Mouse (Mus musculus) testis, postnatal 14 days (tissue): ENCODE measurements at regions not wholly inside any gene's neighbourhood (a gene's known extent, or its start where the extent isn't known, plus 50 kb on each side); places are given as distances from the start of the nearest gene placed in this dataset.
A peak's percentile ranks its signal among the peaks of the same experiment; 100 is the strongest.

ENCODE experiments used
- DNase-seq: peaks from one replicate; pipeline ENCODE4 v3.0.0; 2021; ENCODE audit warnings: low spot score

DNA sequence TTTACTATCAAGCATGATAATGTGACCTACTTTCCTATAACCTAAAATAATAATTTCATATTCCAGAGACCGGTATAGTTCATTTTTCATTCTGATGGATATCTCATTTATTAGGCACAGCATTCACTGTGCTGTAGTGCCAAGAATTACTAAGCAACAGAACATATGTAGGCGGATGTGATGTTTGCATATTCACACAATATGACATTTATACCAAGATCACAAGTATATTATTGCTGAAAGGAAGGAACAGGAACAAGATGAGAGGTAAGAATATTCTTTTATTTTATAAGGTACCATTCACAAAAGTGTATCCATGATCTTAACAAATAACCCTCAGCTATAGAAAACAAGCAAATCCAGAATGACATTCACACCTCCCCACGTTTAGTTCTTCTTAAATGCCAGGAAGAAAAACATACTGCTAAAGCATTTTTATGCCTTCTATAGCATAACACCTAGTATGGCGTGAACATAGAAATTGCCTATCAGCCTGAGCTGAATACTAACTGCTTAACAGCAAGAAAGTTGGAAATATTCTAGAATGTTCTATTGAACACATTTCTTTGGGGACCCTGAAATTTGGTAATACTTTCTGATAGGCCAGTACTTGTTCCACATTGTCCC is 1062.8 kb upstream of the Acvr2a start:
- DNase-seq = no peak

DNA sequence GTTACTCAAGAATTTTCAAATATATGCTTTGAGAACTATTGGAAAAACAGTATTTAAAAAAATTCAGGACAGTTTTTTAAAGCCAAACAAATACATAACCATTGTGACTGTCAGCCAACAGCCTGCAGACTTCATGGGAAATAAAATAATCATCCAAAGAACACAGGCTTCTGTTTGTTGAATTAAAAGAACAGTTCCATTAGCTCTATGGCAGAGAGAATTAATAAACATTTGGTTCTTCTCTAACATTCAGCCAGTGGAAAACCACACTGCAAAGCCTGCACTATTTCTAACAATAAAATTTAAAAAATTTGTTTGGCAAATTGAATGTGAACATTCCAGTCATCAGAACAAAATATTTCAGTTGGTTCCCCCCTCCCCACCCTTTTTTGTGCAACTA is 1058.2 kb upstream of the Acvr2a start:
- DNase-seq = no peak

DNA sequence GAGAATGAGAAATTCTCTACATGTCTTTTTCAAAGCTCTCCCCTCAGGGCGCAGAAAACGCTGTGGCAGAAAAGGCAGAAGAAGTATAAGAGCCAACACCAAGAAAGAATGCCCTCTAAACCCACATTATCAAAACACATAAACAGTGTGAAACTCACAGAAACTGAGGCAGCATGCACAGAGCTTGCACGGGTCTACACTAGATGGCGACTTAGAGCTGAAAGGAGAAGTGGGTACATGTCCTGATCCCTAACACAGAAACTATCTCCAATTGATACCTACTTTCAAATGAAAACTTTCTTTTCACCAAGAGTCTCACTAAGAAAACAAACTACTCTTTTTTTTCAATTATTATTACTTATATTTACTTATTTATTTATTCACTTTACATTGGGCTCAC is 1057.7 kb upstream of the Acvr2a start:
- DNase-seq = no peak

DNA sequence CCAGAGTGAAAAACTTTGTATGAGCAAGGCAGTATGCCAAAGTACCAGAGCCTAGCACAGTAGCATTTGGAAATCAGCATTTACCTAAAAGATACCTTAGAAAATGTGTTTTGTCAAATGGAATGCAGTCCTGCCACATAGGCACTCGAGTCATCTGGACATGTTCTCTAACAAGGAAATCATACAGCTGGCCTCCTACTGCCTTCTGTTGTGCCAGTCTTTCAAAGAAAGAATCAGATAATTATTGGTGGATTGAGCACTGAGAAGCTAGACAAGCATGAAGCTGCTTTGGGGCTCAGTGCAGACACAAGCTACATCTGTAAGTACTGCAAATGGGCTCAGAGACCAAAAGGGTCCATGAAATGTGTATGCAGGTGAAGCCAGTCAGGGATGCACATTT is 1038.1 kb upstream of the Acvr2a start:
- no peak for DNase-seq

DNA sequence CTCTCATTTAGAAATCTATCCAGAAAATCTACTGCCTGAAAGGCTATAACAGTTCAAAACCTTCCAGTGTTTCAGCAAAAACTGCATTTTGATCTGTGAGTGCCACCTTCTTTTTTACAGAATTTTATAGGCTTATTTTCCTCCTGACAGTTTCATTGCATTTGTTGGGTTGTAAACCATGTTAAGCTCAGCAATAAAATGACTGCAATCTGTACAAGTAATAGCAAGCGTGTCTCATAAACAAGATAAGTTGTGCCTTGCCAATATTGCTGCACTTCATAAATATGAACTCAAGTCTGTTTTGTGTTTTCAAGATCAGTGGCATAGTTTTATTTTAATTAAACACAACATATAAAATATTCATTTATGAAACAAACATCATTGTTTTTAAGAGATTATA is 1036.9 kb upstream of the Acvr2a start:
- DNase-seq = no peak

DNA sequence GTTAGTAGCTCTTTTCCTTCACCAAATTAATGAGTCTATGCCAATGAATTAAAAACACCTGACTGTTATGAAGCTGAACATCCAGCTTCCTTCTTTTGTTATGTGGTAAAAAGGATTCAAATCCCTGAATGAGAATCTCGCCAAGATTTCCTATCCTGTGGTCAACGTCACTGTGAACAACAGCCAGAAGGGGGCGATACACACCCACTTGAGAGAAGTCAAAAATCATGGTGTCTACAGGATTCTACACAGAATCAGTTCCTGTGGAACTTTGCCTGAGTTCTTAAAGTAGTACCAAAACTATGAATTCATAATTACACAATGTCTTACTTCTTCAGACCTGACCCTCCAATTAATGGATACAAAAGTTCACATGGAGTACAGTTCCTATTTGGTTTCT is 1028.1 kb upstream of the Acvr2a start:
- DNase-seq = peak; percentile 6

DNA sequence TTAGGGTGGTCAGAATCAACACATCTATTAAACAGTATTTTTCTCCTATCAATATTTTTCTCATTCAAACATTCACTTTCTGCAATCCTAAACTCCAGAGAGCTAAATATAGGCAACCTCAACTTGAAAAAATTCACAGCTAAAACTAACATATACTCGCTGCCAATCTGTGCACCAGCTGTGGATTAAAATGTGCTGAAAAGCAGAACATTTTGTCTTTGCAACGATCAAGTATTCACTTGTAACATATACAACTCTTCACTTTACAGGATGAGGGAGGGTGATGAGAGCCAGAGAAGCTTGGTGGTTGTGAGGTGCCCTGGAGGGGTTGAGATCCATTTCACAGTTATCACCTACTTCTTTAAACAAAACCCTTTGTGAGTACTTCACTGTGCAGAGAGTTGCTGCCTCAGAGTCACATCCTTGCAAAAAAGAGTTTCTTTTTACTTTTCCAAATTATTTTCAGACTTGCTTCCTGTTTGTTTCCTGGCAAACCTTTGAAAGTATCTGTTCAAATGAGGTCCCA is 991.1 kb upstream of the Acvr2a start:
- no peak for DNase-seq

DNA sequence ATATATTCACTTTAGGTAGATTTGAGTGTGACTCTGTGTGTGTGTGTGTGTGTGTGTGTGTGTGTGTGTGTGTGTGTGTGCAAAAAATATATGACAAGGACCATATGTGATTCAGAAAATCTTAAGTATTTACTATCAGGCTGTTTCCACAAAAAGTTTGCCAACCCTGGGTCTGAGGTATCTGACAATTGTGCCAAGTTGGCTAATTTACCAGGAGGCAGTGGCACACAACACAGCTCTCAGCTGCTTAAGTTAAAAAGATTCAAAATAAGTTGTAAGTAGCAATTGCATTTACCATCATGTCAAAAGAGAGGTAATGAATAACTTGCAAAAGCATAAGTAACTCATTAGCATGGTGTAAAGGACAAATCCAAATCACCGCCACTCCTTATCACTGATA is 981.4 kb upstream of the Acvr2a start:
- DNase-seq = no peak

DNA sequence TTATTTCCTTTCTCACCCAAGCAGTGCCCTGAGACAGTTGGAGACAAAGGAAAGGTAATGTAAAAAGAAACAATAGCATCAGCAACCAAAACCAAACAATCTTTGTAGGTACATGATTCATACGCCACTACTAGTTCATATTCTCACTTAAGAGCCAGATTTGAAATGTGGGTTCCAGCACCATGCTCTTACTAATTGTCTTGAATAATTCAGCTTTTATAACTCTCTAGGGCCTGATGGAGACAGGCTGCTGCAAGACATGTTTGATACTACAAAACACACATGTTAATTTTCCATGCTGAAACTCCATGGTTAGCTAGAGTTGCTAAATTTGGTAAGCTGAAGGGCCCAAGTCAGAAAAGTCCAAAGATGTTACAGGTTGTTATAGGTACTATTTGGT is 980.4 kb upstream of the Acvr2a start:
- no peak for DNase-seq

DNA sequence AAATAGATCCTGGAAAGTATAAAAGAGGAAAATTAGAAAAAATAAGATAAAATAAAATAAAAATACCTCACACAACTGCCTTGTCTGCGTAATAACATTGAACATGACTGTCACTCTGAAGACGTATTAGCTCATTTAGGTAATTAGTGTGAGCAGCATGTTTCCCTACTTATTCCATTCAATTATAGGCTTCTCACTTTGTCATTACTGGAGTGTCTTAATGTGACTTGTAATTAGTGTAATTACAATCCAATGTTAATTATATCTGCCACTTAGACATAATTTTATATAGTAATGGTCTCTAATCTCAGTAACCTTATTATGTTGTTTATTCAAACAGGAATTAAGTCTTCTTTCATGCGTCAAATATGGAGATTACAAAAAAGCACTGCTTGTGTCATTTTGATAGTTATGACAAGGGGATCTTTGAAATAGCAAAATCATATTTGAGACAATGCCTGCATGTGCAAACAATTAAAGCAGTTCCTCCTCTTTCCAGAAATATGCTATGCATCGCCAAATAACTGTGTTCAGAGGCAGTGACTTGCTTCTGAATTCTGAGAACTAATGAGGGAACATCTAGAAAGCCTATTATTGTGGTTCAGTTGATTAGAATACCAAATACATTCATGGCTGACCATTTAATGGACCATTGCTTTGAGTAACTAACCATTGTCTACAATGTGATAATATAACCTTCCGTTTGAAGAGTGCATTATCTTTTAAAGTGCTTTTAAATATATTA is 979.7 kb upstream of the Acvr2a start:
- DNase-seq = no peak

DNA sequence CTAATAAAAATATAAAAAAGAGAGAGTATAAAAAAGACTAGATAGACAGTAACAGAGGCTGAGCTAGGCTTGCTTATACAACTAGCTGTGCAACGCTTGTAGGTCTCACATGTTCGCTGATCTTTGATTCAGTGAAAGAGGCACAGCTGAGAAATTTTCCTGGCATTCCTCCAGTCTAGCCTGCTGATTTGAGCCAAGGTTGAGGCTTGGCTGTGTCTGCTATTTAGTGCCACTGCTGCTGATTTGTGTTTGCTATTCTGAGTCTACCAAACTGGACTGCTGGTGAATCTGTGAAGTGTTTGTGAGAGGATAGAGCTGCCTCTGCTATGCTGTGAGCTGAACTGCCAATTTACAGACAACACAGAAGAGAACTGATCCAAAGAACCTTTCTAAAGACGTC is 956.7 kb upstream of the Acvr2a start:
- no peak for DNase-seq

DNA sequence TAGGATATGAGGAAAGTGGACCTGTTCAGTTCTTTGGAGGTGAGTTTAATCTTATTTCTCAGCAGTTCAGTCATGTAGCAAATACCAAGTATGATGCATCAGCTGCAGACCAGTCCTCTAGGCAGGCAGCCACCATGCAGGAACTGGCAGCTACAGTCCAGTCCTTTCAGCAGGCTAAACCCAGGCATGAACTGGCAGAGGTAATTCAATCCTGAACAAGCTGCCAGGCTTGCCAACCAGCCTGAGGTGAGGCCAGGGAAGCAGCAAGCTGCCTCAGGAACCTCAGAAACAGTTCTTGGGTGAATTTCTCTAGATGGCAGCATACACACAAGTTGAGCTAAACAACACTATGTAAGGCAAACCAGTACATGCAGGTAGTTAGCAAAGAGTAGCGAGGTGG is 951.5 kb upstream of the Acvr2a start:
- no peak for DNase-seq

DNA sequence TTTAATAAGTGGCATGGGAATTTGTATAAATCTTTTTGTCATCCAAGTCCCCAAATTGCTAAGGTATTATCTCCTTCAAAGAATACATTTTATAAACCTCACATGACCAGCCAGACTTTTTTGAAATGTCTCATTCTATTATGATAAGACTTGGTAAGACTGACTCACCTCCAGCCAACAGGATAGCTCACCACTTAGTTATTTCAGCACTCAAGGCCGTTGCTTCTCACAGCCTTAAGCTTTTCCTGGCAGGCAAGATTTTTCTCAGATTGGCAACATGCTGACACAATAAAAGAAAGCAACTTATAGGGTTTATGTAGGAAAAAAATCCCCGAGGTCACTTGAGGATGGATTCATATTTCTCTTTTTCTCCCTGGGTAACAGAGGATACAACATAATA is 935.9 kb upstream of the Acvr2a start:
- DNase-seq = peak; percentile 39

DNA sequence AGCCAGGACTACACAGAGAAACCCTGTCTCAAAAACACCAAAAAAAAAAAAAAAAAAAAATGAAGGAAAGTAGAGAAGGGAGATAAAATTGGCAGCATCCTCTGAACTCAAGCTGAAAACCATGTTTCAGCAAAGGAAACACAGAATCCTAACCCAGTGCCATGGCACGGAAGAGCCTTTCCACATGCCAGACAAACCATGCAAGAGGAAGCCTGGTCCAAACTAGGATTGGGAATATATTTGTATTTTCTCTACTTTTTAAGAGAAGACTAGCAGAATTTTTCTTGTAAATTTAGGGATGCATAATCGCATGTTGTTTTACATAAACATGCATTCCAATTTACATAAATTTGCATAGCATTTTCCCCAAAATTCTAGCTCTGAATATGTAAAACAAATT is 934.8 kb upstream of the Acvr2a start:
- DNase-seq = no peak

DNA sequence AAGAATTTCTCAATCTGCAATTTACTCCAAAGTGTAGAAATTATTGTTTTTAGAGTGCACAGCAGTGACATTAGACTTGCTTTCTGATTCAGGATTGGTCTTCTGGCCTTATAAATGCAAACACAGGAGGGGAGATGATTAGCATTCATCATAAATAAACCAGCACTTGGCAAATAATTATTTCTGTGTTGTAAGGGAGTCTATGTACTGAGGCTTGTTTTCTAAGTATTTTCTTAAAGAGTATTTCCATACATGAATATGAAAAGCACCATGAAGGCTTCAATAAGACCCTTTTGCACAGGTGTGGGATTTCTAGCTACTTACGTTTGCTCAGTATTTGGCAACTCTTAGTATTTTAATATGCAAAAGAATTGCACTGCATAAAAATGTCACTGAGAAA is 934.1 kb upstream of the Acvr2a start:
- DNase-seq = no peak

DNA sequence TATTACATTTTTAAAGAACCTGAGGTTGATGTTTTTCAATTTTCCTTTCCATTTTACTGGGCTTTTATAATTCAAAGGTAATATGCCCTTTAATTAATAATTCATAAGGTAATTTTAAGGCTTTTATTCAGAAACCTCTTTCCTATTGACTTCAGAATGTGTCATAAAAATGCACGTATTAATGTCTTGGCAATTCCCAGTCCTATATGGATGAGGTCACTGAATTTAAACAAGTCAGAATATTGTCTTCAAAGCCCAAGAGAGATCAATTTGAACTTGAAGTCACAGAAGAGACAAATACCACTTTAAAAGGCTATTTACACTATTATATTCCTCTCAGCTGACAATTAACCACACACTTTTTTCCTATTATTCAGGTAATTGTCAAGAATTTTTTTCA is 925.7 kb upstream of the Acvr2a start:
- DNase-seq = no peak

DNA sequence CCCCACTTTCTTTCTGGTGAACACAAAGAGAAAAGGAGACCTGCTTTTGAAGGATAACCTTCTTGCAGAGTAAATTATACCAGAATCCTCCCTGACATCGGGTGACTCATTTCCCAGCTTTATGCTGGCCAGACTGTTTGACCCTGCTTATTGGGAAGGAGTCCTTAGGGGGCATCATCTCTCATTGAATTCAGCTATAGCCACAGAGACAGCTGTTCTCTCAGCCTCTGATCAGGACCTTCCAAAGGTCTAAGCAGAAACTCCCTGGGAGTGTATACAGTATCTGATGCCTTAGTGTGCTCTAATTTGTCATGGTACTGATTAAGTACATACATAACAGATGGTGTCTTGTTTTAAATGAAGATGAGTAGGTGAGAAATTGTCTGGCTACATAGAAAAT is 922.5 kb upstream of the Acvr2a start:
- DNase-seq = no peak

DNA sequence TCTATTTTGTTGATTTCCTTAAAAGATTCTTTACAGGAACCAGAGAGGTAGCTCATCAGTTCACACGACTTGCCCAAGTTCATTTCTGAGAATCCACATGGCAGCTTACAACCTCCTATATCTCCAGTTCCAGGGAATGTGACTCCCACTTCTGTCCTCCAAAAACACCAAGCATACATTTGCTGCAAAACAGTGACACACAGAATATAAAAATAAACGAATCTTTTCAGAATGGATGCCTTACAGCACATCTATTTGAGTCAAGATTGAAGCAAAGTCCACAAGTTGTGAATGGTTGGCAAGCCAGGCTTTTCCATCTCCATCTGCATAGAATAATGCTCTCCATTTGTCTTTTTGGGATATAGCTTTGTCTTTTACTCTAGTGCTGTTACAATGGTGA is 921.0 kb upstream of the Acvr2a start:
- DNase-seq = no peak

DNA sequence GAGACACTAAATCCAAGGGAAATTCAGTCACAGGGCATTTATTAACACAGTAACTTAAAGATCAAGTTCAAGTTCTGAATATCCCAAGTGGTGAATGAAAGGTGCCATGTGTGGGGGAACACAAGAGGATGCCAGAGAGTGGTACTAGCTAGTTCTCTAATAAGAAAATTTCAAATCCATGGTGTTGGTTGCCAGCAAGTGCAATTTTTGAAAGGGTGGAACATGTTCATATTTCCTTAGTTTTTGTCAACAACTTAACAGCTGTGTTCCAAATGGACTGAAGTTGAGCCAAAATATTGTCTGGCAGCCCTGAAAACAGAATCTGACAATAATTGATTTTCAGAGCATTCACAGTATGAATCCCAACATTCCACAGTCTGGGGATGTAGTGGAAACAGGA is 919.1 kb upstream of the Acvr2a start:
- no peak for DNase-seq

DNA sequence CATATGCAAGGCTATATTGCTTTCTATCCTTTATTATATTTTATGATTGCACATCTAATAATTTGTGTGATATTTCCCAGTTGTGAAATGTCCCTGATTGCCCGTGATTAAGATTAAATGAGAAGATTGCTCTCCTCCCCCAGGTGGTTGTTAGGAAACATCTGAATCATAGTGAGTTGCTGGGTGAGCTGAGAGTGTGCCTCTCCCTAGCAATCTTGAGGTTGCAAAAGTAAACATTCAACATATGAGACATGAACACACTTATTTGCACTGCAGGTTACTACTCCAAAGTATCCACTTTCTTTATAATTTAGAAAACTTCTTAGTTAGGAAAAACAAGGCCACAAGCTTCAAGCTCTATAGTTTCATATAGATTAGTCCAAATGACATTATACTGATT is 899.6 kb upstream of the Acvr2a start:
- DNase-seq = no peak

DNA sequence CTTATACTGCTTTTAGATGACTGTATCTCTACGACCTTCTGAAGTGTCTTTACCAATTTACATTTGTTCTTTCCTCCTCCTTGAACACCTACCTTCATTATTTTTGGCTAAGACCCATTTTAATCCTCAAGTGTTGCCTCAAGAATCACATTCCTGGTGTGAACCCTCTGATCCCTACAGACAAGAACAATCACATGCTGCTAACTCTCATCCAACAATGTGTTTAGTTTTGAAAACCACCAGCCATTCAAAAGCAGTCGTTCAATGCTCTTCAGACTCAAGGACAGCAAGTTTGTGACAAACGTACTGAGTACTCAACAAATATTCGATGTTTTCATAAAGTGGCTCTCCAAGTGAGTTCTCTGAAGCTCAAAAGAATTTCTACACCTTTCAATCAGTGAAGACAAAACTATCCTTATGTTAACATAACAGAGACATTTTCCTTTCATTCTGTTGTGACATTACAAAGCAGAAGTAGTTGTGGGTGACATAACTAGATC is 898.9 kb upstream of the Acvr2a start:
- DNase-seq = no peak

DNA sequence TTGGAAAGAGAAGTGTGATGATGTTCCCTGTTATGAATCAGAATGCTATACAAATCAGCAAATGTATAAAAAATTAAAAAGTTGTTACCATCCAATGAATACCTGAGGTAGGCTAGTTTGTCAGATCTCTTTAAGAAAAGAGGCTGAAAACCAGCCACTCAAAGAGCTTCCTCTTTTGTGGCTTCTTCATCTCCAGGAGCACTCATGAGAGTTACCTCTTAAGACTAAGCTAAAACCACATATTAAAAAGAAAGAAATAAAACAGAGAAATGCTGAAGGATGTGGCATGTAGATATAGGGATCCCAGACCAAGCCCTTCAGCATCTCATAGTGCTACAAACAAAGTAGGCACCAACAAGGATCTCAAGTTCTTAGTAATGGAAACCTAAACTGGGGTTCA is 890.9 kb upstream of the Acvr2a start:
- DNase-seq = no peak

DNA sequence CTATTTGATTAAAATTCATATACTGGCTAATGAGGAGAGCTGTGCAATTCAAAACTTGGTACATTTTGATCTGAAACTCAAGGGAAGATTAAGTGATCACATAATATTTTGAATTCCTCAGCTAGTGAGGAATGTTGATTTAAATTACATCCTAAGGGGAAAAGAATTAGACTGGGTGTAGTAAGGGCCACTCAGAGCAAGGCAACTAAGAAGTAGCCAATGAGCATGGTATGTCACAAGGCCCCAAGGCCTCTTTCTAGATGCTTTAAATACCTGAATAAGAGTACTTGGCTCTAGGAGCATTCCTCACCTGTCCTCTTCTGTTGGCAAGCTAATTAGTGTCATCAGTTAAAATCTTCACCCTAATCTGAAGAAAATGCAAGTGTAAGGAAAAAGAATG is 887.3 kb upstream of the Acvr2a start:
- no peak for DNase-seq

DNA sequence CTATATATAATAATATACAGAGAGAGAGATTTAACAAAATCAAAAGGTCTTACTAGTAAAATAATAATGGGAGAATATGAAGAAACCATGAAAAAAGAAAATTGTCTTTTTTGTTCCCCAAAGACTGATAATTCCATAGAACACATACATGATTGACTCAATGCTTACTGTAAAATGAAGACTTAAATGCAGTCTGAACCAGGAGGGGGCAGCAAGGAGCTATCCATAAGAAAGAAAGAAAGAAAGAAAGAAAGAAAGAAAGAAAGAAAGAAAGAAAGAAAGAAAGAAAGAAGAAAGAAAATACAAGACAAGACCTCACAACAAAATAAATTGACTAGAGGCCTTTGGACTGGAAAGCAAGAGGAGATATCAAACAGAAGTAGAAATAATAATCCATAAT is 868.8 kb upstream of the Acvr2a start:
- DNase-seq = no peak
